Mouse (Mus musculus): ENCODE data around the gene Slc6a17.

Gene Slc6a17

DNA sequence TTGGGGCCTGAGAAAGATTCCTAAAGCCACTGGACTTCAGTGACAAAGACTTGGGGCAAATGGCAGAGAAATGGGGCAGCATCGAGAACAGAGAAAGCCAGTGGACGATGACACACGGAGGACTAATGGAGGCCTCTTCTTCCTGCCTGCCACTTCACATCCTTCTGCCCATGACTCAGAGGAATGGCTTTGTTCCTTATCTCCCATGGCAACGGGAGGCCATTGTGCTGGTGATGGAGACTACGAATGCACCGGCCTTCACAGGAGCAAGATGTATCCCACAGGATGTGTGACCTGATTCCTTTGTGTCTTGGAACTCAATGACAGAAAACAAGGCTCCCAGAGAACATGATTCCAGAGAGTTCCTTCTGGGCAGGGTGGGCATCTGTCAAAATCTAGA lies 6.7 kb upstream of the Slc6a17 start:
- DNase-seq (ENCODE audit: low read depth in 2 of 2, low spot score in 2 of 2), result no peak

DNA sequence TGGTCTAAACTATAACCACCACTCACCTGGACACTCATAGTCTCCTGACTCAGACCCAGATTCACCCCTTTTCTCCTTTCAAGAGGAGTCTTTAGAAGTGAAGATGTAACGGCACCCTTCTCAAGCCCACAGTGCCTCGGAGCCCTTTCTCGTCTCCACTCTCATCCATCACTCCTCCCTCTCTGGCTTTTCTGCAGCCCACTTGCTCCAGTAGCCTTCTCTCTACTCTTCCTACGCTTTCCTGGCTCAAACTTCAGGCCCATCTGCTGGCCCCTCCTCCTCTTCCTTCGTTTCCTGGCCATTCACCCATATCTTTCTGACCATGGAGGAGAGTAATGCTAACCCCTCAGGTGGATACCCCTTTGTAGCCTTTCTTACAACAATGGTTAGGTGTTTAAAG lies 3.1 kb upstream of the Slc6a17 start:
- no peak for DNase-seq (ENCODE audit: low read depth in 2 of 2, low spot score in 2 of 2)

DNA sequence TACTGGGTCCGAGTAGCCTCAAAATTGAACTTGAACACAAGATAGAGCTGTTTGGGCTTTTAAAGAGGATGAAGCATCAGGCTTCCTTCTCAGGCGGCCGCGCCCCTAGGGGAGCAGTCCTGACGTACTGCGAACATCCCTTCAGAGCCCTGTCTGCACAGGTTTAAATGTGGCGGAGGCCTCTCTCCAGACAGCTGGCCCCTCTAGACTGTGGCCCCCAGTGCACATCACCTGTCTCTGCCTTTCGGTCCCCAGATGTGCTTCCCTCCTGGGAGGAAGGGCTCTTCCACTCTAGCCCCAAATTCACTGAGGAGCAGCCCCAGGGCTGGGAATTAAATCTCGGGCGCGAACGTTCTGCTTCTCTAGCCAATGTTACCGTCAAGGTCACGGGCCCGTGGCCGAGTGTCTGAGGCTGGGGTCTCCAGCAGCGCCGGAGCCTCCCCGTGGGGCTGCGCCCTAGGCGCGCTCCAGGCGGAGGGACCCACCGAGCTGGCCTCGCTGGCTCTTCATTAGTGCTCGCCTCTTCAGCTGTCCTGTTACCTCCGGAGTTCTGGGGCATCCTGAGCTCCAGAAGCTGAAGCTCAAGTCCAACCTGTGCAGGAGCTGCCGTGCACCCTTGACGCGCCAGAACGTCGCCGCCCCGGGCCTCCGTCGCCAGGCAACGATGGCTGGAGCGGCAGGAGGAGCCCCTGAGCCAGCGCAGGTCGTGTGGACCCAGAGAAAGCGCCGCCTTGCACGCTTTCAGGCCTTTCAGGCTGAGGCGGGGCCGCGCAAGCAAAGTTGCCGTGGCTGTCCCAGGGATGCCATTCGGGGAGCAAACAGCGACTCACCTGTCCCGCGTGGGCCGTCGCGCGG lies 815 bp downstream of the Slc6a17 start:
- DNase-seq (ENCODE audit: low read depth in 2 of 2, low spot score in 2 of 2), result no peak

DNA sequence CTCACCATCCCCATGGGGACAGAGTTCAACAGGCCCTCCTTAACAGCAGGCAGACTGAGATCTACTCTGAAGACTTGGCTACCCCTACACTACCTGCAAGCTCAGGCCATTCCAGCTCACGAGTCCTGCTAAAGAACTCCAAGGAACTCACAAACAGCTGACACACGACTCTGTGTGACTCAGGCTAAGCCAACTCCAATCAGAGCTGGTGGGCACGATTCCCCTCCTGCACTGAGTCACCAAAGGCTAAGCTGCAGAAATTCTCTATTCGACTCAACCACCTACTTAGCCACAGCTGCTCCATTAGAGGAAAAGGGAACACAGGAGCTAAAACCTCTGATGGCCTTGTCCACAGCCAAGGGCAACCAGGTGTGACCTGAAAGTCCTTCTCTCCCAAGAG lies 1.8 kb downstream of the Slc6a17 start:
- no peak for DNase-seq (ENCODE audit: low read depth in 2 of 2, low spot score in 2 of 2)

DNA sequence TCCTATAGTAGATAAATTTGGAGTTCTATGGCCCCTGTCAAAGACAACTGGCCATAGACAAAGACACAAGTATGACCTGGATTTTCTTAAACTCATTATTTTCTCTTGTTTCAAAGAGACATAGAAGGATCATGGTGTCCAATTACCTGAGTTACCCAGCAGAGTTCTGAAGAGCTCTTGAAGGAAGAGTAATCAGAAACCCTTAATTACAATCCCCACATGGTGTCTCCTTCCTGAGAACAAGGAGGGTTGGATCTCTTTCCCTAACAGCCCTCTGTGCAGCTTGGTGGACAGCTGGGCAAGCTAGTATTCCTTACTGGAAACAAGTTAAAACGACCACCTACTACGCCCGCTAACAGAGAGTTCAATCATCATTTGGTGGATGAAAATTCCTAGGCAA lies 6.4 kb downstream of the Slc6a17 start:
- no peak for DNase-seq (ENCODE audit: low read depth in 2 of 2, low spot score in 2 of 2)

DNA sequence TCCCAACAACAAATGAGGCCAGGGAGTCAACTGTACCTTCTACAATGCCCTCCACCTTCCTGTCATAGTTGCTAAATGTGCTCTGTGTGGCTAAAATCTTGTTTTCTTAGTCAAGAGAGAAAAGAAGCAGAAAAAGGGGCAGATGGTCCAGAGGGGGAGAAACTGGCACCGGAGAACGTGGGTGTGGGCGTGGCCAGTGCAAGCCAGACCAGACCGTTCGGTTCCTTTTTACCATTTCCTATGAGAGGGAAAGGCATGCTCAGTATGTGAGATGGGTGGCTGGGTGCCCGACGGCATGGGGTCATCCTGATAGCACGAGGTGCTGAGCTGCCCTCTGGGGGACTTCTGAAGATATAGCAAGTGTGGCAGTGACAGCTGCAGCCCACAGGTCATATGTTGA lies 9.1 kb downstream of the Slc6a17 start:
- DNase-seq (ENCODE audit: low read depth in 2 of 2, low spot score in 2 of 2), result no peak

DNA sequence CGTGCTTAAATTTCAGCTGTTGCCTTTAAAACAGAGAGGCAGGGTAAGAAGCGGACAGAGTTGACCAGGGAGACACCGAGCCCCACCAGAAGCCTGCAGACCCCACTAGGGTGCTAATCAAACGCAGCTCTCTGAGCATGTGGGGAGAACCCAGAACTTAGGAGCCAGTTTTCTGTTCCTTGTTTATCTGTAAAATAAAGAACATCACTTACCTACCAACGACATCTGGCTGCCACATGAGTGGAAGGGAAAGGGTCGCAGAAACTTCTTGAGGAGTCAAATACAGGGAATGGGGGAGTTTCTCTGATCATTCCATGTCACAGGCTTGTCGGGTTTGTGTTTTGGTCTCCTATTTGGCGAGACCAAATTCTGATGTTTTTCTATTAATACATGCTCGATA lies 9.9 kb downstream of the Slc6a17 start:
- DNase-seq (ENCODE audit: low read depth in 2 of 2, low spot score in 2 of 2), result no peak

DNA sequence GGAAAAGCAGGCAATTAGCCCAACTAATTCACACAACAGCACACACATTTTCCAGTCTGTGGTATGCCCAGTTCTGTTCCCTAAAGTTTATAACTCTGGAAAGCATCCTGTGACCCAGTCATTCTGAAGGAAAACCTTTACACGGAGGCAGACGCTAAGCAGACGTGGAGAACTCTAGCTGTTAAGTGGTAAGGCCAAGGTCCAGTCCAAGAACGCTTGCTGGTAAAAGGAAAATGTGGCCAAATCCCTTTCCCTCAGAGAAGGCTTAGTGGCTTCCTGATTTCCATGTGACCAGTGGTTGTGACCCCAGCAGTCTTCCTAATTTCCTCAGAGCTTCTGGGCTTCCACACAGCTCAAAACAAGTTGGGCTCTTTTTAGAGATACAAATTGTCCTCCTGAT lies 11.3 kb downstream of the Slc6a17 start:
- no peak for DNase-seq (ENCODE audit: low read depth in 2 of 2, low spot score in 2 of 2)

DNA sequence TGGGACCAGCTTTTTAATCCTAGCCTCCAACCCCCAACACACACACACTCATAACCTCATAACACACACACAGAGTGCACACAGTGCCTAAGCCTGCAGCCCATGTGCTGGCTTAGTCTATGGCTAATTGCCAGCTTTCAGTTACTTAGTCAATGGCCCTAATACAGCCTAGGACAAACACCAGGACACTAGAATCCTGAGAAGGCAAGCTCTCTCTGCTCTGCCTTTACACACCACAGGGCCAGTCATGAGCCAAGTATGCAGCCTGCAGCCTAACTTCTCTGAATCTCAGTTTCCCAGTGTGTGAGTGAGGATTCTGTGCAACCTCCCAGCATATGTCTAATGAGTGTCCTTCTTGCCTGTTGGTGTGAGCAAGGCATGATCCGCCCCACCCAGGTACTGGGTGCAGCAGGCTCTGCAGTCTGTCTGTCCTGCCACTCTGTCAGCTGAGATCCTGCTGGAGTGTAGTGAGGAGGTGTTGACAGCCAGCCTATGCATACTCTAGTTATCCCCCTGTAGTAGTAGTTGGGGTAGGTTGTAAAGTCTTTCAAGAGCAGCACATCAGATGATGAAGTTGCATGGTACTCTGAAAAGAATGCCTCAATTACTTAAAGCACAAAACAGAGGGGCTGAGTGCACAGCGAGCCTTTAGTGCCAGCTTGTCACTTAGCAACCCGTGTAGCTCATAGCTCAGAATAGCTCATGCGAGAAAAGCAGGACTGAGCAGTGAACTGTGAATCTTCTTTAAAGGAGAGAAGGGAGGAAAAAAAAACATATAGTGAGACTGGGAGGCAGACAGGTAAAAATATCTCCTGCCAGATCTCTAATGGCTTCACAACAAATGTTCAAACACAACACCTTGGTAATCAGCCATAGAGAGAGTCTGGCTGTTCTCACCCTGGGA lies 12.1 kb downstream of the Slc6a17 start:
- no peak for DNase-seq (ENCODE audit: low read depth in 2 of 2, low spot score in 2 of 2)

DNA sequence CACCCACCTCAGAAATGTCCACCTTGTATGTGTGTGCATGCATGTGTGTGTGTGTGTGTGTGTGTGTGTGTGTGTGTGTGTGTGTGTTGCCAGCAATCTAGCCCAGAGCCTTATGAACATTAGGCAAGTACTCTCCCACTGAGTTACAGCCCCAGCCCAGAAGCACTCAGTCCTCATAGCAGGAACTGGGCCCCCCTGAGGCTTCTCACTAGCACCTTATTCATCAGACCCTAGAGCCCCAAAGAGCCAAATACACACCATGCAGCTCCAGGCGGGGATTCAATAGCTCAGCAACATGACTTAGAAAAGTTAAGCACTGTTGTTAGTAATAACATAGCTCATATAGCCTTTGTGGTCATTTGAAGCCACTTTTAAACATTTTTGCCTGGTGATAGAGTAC lies 13.3 kb downstream of the Slc6a17 start:
- DNase-seq (ENCODE audit: low read depth in 2 of 2, low spot score in 2 of 2), result no peak

DNA sequence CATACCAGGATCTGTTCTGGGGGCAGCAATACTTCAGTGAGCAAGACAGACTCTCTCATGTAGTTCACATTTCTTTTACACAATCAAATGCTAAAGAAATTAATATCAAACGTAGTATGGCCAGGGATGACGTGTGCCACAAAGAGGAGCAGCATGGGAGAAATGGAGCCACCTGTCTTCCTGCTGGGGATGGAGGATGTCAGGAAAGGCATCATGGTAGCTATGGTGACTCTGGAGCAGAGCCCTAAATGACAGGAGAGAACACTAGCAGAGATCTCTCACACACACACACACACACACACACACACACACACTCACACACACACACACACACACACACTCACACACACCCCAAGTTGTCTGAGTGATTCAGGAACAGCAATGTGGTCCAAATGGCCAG lies 14.1 kb downstream of the Slc6a17 start:
- DNase-seq (ENCODE audit: low read depth in 2 of 2, low spot score in 2 of 2), result no peak

DNA sequence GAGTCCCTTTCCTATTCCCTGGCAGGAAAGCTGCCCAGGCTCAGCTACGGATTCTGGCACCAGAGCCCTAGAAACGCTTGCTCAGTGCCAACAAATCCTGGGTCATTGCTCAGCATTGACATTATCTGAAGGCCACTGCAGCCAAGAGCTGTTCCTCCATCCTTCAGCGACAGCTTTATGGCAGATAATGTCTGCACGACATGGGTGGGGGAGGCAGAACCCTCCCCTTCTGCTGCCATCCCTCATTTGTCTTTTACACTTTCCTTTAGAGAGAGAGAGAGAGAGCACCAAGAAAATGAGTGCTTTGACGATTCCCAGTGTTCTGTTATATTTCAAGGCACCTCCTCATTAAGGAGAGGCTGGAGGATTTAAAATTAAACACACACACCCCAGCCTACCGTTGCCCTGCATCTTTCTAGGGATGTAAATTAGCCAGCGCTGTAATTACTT lies 16.1 kb downstream of the Slc6a17 start:
- DNase-seq (ENCODE audit: low read depth in 2 of 2, low spot score in 2 of 2), result no peak

DNA sequence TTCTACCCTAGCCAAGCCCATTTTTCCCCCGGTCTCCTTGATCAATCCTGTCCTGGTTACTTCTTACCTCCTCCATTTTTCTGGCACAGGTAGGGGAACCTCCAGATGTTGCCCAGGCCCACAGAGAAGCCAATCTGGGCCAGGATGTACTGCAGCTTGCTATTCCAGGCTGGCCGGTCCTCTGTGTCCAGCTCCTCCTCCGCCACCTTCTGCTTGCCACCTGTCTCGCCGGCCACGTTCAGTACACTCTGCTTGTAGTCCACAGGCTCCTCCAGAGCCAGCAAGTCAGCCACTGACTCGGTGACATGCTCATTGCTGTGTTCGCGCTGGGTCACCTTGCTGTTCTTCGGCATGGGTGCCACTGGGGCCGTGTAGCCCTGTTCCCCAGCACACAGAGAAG lies 17.5 kb downstream of the Slc6a17 start:
- DNase-seq (ENCODE audit: low read depth in 2 of 2, low spot score in 2 of 2), result no peak

DNA sequence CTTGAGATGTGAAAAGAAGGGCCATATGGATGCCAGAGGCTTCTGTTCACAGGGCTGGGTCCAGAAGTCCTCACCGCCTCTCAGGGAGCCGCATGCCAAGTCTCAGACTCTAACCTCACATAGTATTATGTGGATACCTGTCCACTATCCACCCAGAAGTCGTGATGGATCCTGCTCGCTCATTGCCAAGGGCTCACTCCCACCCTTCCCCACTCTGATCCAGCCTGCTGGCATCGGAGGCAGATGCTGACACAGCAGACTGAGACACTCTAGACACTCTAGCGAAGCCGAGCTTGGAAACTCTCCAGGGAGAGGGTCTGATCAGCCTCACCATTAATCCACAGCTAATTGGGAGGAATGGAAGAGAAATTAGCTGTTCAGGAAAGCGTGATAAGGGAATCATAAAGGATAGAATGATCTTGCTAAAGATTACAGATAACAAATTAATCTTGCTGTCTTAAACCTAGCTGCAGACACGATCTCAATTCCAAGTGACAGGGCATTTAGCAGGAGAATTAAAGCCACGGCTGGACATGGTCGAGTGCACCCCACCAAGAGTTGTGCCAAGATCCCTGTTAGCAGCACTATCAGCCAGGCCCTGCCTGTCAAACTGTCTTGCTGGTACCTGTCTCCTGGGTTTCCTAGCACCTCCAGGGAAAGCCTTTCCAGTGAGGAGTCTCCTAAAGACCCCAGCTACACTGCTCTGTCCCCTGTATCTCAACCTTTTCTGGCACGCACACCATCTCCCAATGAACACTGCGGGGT lies 21.6 kb downstream of the Slc6a17 start:
- DNase-seq (ENCODE audit: low read depth in 2 of 2, low spot score in 2 of 2), result no peak

DNA sequence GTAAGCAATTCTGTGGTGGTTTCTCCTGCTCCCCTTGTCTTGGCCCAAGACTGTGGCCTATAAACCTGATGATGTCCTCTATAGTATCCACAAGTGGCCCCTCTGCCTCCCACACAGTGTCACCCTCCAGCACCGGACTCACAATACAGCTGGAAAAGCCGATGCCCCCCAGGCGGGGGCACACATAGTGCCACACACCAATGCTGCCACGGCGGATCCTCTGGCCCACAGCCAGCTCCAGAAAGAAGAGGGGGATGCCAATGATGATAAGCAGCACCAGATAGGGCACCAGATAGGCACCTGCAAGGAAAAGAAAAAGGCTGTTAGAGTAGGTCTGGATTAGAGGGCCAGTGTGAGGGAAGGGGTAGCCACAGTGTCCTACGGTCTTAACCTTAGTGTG lies 22.3 kb downstream of the Slc6a17 start:
- DNase-seq (ENCODE audit: low read depth in 2 of 2, low spot score in 2 of 2), result no peak

DNA sequence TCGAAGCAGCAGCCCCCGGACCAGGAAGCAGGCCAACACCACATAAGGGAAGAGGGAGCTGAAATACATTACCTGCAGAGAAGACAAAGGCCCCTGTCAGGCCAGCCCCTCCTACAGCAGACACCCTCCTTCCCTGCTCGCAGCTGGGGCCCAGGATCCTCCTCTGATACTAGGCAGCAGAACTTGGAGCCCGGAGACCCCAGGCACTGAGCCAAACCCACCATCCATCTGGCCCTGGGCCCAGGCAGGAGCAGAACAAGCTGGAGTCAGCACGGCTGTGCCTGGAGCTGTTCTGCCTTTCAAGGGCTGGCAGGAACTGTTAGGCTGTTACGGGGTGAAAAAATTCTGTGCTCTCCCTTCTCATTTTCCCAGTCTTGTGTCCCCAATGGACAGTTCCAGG lies 26.4 kb downstream of the Slc6a17 start:
- no peak for DNase-seq (ENCODE audit: low read depth in 2 of 2, low spot score in 2 of 2)

DNA sequence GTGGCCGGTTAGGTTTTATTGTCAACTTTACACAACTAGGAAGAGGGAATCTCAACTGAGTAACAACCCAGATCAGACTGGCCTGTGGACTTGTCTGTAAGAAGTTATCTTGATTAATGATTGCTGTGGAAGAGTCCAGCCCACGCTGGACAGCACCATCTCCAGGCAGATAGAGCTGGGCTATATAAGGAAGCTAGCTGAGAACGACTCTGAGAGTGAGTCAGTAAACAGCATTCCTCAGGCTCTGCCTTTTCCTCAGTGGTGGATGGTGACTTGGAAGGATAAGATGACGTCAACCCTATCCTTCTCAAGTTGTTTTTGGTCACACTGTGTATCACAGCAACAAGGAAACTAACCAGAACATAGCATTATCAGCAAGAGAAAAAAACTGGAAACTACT lies 29.2 kb downstream of the Slc6a17 start:
- DNase-seq (ENCODE audit: low read depth in 2 of 2, low spot score in 2 of 2), result no peak

DNA sequence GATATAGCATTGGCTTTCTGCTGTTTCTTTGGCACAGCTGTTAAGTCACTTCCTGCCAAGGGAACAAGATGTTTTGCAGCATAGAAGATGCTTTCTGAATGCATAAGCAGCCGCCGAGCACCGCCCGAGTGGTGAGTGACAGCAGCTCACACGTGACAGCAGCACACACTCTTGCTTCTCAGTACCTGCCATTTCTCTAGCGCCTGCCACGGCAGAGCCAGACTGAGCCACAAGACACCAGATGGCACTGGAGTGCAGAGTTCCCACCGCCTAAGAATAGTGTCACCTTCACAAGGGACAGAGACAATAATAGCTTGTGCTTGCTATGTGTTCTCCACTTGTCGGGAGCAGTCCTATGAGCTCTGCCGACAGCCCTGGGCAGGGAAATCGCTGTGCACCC lies 34.5 kb downstream of the Slc6a17 start:
- no peak for DNase-seq (ENCODE audit: low read depth in 2 of 2, low spot score in 2 of 2)

DNA sequence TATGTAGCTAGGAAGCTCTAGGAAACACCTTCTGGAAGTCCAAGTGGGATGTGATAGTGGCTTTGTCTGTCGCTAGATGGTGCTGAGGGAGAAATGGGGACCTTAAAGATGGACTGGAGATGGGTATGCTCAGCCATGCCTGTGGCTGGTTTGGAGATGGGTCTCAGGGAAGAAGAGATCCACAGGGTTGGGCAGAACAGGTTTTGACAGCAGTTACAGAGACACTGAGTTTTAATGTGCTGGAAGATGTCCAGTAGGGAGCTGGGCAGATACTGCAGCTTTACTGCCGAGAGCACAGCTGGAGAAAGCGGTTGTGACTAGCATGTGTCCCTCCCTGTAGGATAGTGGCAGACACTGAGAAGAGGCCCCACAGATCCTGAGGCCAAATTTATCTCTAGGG lies 37.2 kb downstream of the Slc6a17 start:
- no peak for DNase-seq (ENCODE audit: low read depth in 2 of 2, low spot score in 2 of 2)

DNA sequence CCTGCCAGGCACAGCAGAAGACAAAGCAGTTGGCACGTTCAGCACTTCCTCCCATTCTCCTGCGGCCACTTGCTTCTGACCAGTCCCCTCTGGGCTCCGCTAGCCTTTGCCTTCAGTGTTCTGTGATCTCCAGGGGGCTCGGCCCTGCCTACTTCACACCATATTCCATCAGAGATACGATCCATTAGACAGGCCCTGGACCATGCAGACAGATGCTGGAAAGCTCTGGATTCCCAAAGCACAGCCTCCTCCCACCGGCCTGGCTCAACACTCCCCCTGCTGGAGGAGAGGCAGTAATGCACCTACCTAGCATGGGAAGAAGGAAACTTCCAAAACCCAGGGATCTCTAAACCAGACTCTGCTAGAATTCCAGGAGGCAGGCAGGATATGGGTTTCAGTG lies 45.6 kb downstream of the Slc6a17 start:
- peak in 1 of 2 experiments; percentile 14 for DNase-seq (ENCODE audit: low read depth in 2 of 2, low spot score in 2 of 2)

DNA sequence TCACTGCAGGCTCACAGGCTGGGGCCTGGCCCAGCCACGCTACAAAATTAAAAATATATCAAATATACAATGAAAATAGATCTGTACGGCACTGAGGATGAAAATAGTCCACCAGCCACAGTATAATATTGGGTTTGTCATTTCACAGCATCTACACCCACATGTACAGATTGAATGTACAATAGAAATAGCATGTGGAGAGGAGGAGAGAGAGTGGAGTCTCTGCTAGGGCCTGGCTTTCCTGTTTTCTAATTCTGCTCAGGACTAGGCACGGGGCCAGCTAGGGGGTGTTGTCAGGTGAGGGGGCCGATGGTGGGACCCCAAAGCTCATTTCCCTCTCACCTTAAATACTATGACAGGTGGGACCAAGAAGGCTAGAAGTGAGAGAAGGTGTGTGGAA lies 48.8 kb downstream of the Slc6a17 start:
- no peak for DNase-seq (ENCODE audit: low read depth in 2 of 2, low spot score in 2 of 2)

DNA sequence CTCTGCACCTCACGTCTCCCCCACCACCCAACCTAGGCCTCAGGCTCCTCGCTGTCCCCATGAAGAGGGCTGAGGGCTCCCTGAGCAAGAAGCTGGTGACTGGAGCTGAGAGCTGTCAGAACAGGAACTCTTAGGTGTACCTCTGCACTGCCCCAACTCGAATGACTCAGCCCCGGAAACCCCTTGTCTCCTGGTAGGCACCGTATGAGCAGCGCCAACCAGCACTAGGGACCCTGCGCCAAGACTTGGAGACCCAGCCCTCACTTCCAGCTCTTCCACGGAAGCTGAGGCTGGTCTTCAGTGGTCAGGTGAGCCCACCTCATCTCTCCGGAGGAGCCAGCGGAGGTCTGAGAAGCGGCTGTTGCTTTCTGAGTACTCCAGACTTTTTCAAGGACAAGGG lies 49.7 kb downstream of the Slc6a17 start:
- no peak for DNase-seq (ENCODE audit: low read depth in 2 of 2, low spot score in 2 of 2)
